9 mouse cellular contexts compared by ENCODE assay signal in genomic region chr8:117646020-117646419, GRCm38 (mm10). TPM values are rescaled to one million over a fixed set of nuclear protein-coding genes. Genes with fewer than 3 reads are reported as not detected.
DNase-seq lines count a peak whose midpoint lies in the region; ATAC-seq and TF ChIP-seq lines count a peak whose summit lies in the region.
"Had no signal": no experiment of that assay in that cellular context is flagged by ENCODE, and none has a peak within 500 bp of the region (broad histone marks: within the 10 kb centered on the region; RNA-seq: fewer than 3 reads in every experiment).

No protein-coding gene starts in this region.

- H3K9me3 ChIP-seq in forebrain, embryonic 10.5 days, result no peaks in the 10 kb centered on the region; the same call in 1 of the 2 replicates
- no peaks in the 10 kb centered on the region for H3K9me3 ChIP-seq in forebrain, embryonic 15.5 days
- H3K9me3 ChIP-seq in lung, embryonic 14.5 days (ENCODE audit: low read depth, low read length), result no peaks in the 10 kb centered on the region
- H3K9me3 ChIP-seq: liver, embryonic 15.5 days had no signal

- no peak overlapping the region for H3K4me2 ChIP-seq in forebrain, embryonic 15.5 days (replicated peaks)
- H3K4me2 ChIP-seq in lung, embryonic 14.5 days, result no peak overlapping the region
- H3K4me2 ChIP-seq: liver, embryonic 15.5 days had no signal

- no peaks in the 10 kb centered on the region for H3K4me1 ChIP-seq in forebrain, embryonic 10.5 days
- no peaks in the 10 kb centered on the region for H3K4me1 ChIP-seq in forebrain, embryonic 15.5 days
- no peaks in the 10 kb centered on the region for H3K4me1 ChIP-seq in testis, adult 2 months (ENCODE audit: control insufficient read depth, insufficient read depth, low read length)
- no peaks in the 10 kb centered on the region for H3K4me1 ChIP-seq in lung, embryonic 14.5 days (ENCODE audit: insufficient read depth)

- 58% methylated on average over 2 of the region's 2 CpGs for WGBS in forebrain, embryonic 10.5 days
- 35% methylated on average over 2 of the region's 2 CpGs for WGBS in forebrain, embryonic 15.5 days
- WGBS in lung, embryonic 14.5 days, result 43% methylated on average over 2 of the region's 2 CpGs

- H3K36me3 ChIP-seq in forebrain, embryonic 10.5 days (replicated peaks), result no peaks in the 10 kb centered on the region
- H3K36me3 ChIP-seq in forebrain, embryonic 15.5 days, result no peaks in the 10 kb centered on the region
- no peaks in the 10 kb centered on the region for H3K36me3 ChIP-seq in testis, adult 2 months (ENCODE audit: control insufficient read depth, insufficient read depth, low read length)
- H3K36me3 ChIP-seq in lung, embryonic 14.5 days (ENCODE audit: insufficient read depth), result no peaks in the 10 kb centered on the region
- H3K36me3 ChIP-seq in splenic B cell, adult 2 months (ENCODE audit: control insufficient read depth, insufficient read depth, low read length, poor library complexity, severe bottlenecking), result no peaks in the 10 kb centered on the region
- H3K36me3 ChIP-seq: liver, embryonic 15.5 days had no signal

- peak; percentile 42 for DNase-seq in forebrain, embryonic 10.5 days (ENCODE audit: extremely low spot score, low spot score)
- no peak for DNase-seq in testis, postnatal 14 days (ENCODE audit: low spot score)
- DNase-seq in embryo, embryonic 11 days, result peak; percentile 71
- peak; percentile 37 to 55 for DNase-seq in kidney, postnatal 25 days
- DNase-seq in lung, embryonic 14.5 days, result peak; percentile 85
- peak; percentile 62 for DNase-seq in splenic B cell, adult 2 months (ENCODE audit: low read depth, low spot score)

- no peak for TF ChIP-seq POLR2A in testis, adult 2 months (IDR thresholded peaks at IDR 0.05; ENCODE audit: control insufficient read depth, low read depth, low read length)

- no peak overlapping the region for H3K9ac ChIP-seq in forebrain, embryonic 15.5 days (replicated peaks)
- no peak overlapping the region for H3K9ac ChIP-seq in lung, embryonic 14.5 days
- H3K9ac ChIP-seq: liver, embryonic 15.5 days had no signal

- no peak overlapping the region for H3K27ac ChIP-seq in forebrain, embryonic 10.5 days
- H3K27ac ChIP-seq in forebrain, embryonic 15.5 days (replicated peaks), result no peak overlapping the region
- H3K27ac ChIP-seq in testis, adult 2 months (ENCODE audit: control insufficient read depth, insufficient read depth, low read depth, low read length), result no peak overlapping the region
- H3K27ac ChIP-seq in lung, embryonic 14.5 days (ENCODE audit: low read depth), result no peak overlapping the region
- H3K27ac ChIP-seq: liver, embryonic 15.5 days had no signal

- no peak overlapping the region for H3K4me3 ChIP-seq in forebrain, embryonic 10.5 days
- H3K4me3 ChIP-seq in forebrain, embryonic 15.5 days, result no peak overlapping the region
- H3K4me3 ChIP-seq in testis, adult 2 months (ENCODE audit: control insufficient read depth, low read depth, low read length), result no peak overlapping the region
- no peak overlapping the region for H3K4me3 ChIP-seq in lung, embryonic 14.5 days (ENCODE audit: low read depth, low read length)
- H3K4me3 ChIP-seq: liver, embryonic 15.5 days had no signal

- no peak for ATAC-seq in forebrain, embryonic 15.5 days (replicated peaks)
- no peak for ATAC-seq in lung, embryonic 14.5 days (ENCODE audit: insufficient read depth)

- H3K27me3 ChIP-seq in forebrain, embryonic 10.5 days (ENCODE audit: poor library complexity, severe bottlenecking), result no peaks in the 10 kb centered on the region
- no peaks in the 10 kb centered on the region for H3K27me3 ChIP-seq in forebrain, embryonic 15.5 days
- H3K27me3 ChIP-seq in testis, adult 2 months (ENCODE audit: control insufficient read depth, insufficient read depth, low read length), result no peaks in the 10 kb centered on the region
- H3K27me3 ChIP-seq in lung, embryonic 14.5 days (ENCODE audit: insufficient read depth, low read length), result no peaks in the 10 kb centered on the region
- H3K27me3 ChIP-seq in splenic B cell, adult 2 months (ENCODE audit: control insufficient read depth, insufficient read depth, low read length, poor library complexity, severe bottlenecking), result no peaks in the 10 kb centered on the region
- H3K27me3 ChIP-seq: liver, embryonic 15.5 days had no signal

- TF ChIP-seq CTCF in testis, adult 2 months (IDR thresholded peaks at IDR 0.05; ENCODE audit: control insufficient read depth, insufficient read depth, insufficient replicate concordance, low read depth, low read length), result peak; percentile 38; the same call in 1 of the 2 replicates
- peak; percentile 87 for TF ChIP-seq CTCF in lung, embryonic 14.5 days (IDR thresholded peaks at IDR 0.05; ENCODE audit: low read depth)

RNA-seq across cellular contexts. Expression of gene Sdr42e1, which starts 27.5 kb away (rescaled TPM):
- 0.32 and 0.42 TPM in 2 replicates for polyA plus RNA-seq in forebrain, embryonic 10.5 days (2016; fragmentation: Nextera tagmentation; extraction: Ambion mirVana)
- 0.83 and 1.2 TPM in 2 replicates for polyA plus RNA-seq in forebrain, embryonic 15.5 days (2015; fragmentation: Nextera tagmentation; extraction: Ambion mirVana)
- polyA plus RNA-seq in testis, adult 2 months (2012; rRNA removed), result 3.6 TPM in 2 replicates
- 1.2 and 1.8 TPM in 2 replicates for polyA plus RNA-seq in lung, embryonic 14.5 days (2014; fragmentation: Nextera tagmentation; extraction: Ambion mirVana)

RNA-seq across cellular contexts. Expression of gene Hsd17b2, which starts 55.7 kb away (rescaled TPM):
- not detected in 2 replicates for polyA plus RNA-seq in forebrain, embryonic 10.5 days (2016; fragmentation: Nextera tagmentation; extraction: Ambion mirVana)
- polyA plus RNA-seq in forebrain, embryonic 15.5 days (2015; fragmentation: Nextera tagmentation; extraction: Ambion mirVana), result not detected in 2 replicates
- 0.57 and 0.60 TPM in 2 replicates for polyA plus RNA-seq in testis, adult 2 months (2012; rRNA removed)
- polyA plus RNA-seq in lung, embryonic 14.5 days (2014; fragmentation: Nextera tagmentation; extraction: Ambion mirVana), result 0.18 TPM in 1 of 2 replicates, not detected in the other
